Mouse (Mus musculus) kidney, embryonic 16.5 days (tissue): Measurements from ENCODE around the gene Frmpd3. TPM values are rescaled to one million over a fixed set of nuclear protein-coding genes. Genes with fewer than 3 reads are reported as not detected.

Source experiments
- ATAC-seq: fragments of 200-750 bp; cut with Nextera tagmentation; 2 replicates; pipeline ENCODE4 v1.8.0; 2017; ENCODE audit warnings: moderate TSS enrichment; ENCODE audit not compliant: low FRiP score, low TSS enrichment
- H3K27ac ChIP-seq: fragments of 300-500 bp; sonication (generic); 2 replicates; pipeline ENCODE4 v1.5.1; 2014; ENCODE audit warnings: low read length
- H3K27me3 ChIP-seq: fragments of 300-500 bp; sonication (generic); 2 replicates; pipeline ENCODE4 v1.6.1; 2014; ENCODE audit warnings: low read length, control low read depth, mixed read lengths; ENCODE audit not compliant: insufficient read depth
- H3K36me3 ChIP-seq: fragments of 300-500 bp; sonication (generic); 2 replicates; pipeline ENCODE4 v1.6.1; 2014; ENCODE audit warnings: low read length, control low read depth, mixed read lengths; ENCODE audit not compliant: insufficient read depth
- H3K4me1 ChIP-seq: fragments of 300-500 bp; sonication (generic); 2 replicates; pipeline ENCODE4 v1.6.1; 2014; ENCODE audit warnings: low read length, control low read depth, mixed read lengths; ENCODE audit not compliant: insufficient read depth
- H3K4me2 ChIP-seq: fragments of 300-500 bp; sonication (generic); replicated peaks from 2 replicates; pipeline ENCODE4 v1.6.1; 2014; ENCODE audit warnings: low read depth, low read length
- H3K4me3 ChIP-seq: fragments of 300-500 bp; sonication (generic); 2 replicates; pipeline ENCODE4 v1.5.1; 2014; ENCODE audit warnings: mild to moderate bottlenecking, low read length
- H3K9ac ChIP-seq: fragments of 300-500 bp; sonication (generic); replicated peaks from 2 replicates; pipeline ENCODE4 v1.6.1; 2014; ENCODE audit warnings: low read length
- H3K9me3 ChIP-seq: fragments of 300-500 bp; sonication (generic); 2 replicates; pipeline ENCODE4 v1.6.1; 2016; ENCODE audit warnings: low read length, control low read depth
- WGBS: fragments of 180-500 bp; shearing (Covaris S2); extraction: QIAGEN DNeasy Blood & Tissue Kit; methylation state at CpG from one replicate; pipeline ENCODE4 v1.1.7; 2014; 5-methylcytosine and 5-hydroxymethylcytosine counted together
- polyA plus RNA-seq: library from polyadenylated mRNA; unstranded; fragments of >200 nt; fragmentation: Nextera tagmentation; extraction: Ambion mirVana; gene quantifications from 2 replicates; pipeline ENCODE4 v1.2.1, GENCODE M21; 2015

Frmpd3 gene
- polyA plus RNA-seq, 1 experiment from 2014 or later: not detected

GRCm38 (mm10) chrX:140402904-140403303 lies 60.8 kb downstream of the Frmpd3 start:
- no peak overlapping the region for H3K4me2 ChIP-seq
- no peaks in the 10 kb centered on the region for H3K36me3 ChIP-seq
- no peak overlapping the region for H3K9ac ChIP-seq
- peaks cover 28% of the 10 kb centered on the region; the same call in 1 of the 2 replicates for H3K27me3 ChIP-seq
- no peak; the same call in 1 of the 2 replicates for ATAC-seq
- H3K4me1 ChIP-seq: no peaks in the 10 kb centered on the region
- WGBS: 53% methylated on average over 4 of the region's 4 CpGs
- no peak overlapping the region for H3K4me3 ChIP-seq
- no peak overlapping the region for H3K27ac ChIP-seq
- no peaks in the 10 kb centered on the region for H3K9me3 ChIP-seq

GRCm38 (mm10) chrX:140406079-140406478 lies 64.0 kb downstream of the Frmpd3 start:
- ATAC-seq: peak; percentile 73
- WGBS: 42% methylated on average over 4 of the region's 4 CpGs
- Histone ChIP-seq H3K9ac (no peak overlapping the region), H3K4me3 (no peak overlapping the region), H3K36me3 (no peaks in the 10 kb centered on the region), H3K4me2 (no peak overlapping the region), H3K4me1 (no peaks in the 10 kb centered on the region), H3K9me3 (no peaks in the 10 kb centered on the region), H3K27ac (no peak overlapping the region), H3K27me3 (peaks cover 21% of the 10 kb centered on the region; the same call in 1 of the 2 replicates)

- peak; percentile 88 for ATAC-seq
- no peak overlapping the region for H3K4me3 ChIP-seq
These were observed 64.4 kb downstream of the Frmpd3 start for GRCm38 (mm10) chrX:140406501-140406900.

GRCm38 (mm10) chrX:140407593-140407992 lies 65.5 kb downstream of the Frmpd3 start:
- Histone ChIP-seq H3K4me2 (no peak overlapping the region), H3K9me3 (no peaks in the 10 kb centered on the region), H3K4me3 (no peak overlapping the region), H3K36me3 (no peaks in the 10 kb centered on the region), H3K27me3 (peaks cover 21% of the 10 kb centered on the region; the same call in 1 of the 2 replicates), H3K9ac (no peak overlapping the region), H3K27ac (no peak overlapping the region), H3K4me1 (no peaks in the 10 kb centered on the region)
- ATAC-seq: no peak
- WGBS: 75% methylated on average over 5 of the region's 5 CpGs

More at GRCm38 (mm10) chrX:140406501-140406900, 64.4 kb downstream of the Frmpd3 start:
- no peak overlapping the region for H3K4me2 ChIP-seq
- no peaks in the 10 kb centered on the region for H3K4me1 ChIP-seq
- H3K9me3 ChIP-seq: no peaks in the 10 kb centered on the region
- no peaks in the 10 kb centered on the region for H3K36me3 ChIP-seq
- no peak overlapping the region for H3K27ac ChIP-seq
- H3K27me3 ChIP-seq: peaks cover 21% of the 10 kb centered on the region; the same call in 1 of the 2 replicates
- no peak overlapping the region for H3K9ac ChIP-seq

- no peaks in the 10 kb centered on the region for H3K9me3 ChIP-seq
- WGBS: 83% methylated on average over 4 of the region's 4 CpGs
- peaks cover 9% of the 10 kb centered on the region; the same call in 1 of the 2 replicates for H3K27me3 ChIP-seq
- no peaks in the 10 kb centered on the region for H3K36me3 ChIP-seq
- no peaks in the 10 kb centered on the region for H3K4me1 ChIP-seq
- no peak for ATAC-seq
- H3K27ac ChIP-seq: no peak overlapping the region
- no peak overlapping the region for H3K9ac ChIP-seq
- H3K4me3 ChIP-seq: no peak overlapping the region
- no peak overlapping the region for H3K4me2 ChIP-seq
These were observed 76.4 kb downstream of the Frmpd3 start for GRCm38 (mm10) chrX:140418467-140418866.

GRCm38 (mm10) chrX:140427124-140427523 lies 85.1 kb downstream of the Frmpd3 start:
- no peak overlapping the region for H3K9ac ChIP-seq
- ATAC-seq: no peak
- H3K9me3 ChIP-seq: no peaks in the 10 kb centered on the region
- no peaks in the 10 kb centered on the region for H3K4me1 ChIP-seq
- no peak overlapping the region for H3K4me2 ChIP-seq
- H3K27me3 ChIP-seq: no peaks in the 10 kb centered on the region
- 81% methylated on average over 4 of the region's 4 CpGs for WGBS
- H3K4me3 ChIP-seq: no peak overlapping the region
- no peaks in the 10 kb centered on the region for H3K36me3 ChIP-seq
- H3K27ac ChIP-seq: no peak overlapping the region

GRCm38 (mm10) chrX:140428252-140428651 lies 86.2 kb downstream of the Frmpd3 start:
- Histone ChIP-seq H3K4me1 (no peaks in the 10 kb centered on the region), H3K9me3 (no peaks in the 10 kb centered on the region), H3K27me3 (peaks cover 3% of the 10 kb centered on the region), H3K4me2 (no peak overlapping the region), H3K36me3 (no peaks in the 10 kb centered on the region), H3K9ac (no peak overlapping the region), H3K4me3 (no peak overlapping the region), H3K27ac (no peak overlapping the region)
- 76% methylated on average over 8 of the region's 8 CpGs for WGBS
- no peak for ATAC-seq

GRCm38 (mm10) chrX:140429985-140430384 lies 87.9 kb downstream of the Frmpd3 start:
- H3K9me3 ChIP-seq: no peaks in the 10 kb centered on the region
- 81% methylated on average over 5 of the region's 5 CpGs for WGBS

GRCm38 (mm10) chrX:140430506-140430905 lies 88.4 kb downstream of the Frmpd3 start:
- Histone ChIP-seq H3K4me3 (no peak overlapping the region), H3K9me3 (no peaks in the 10 kb centered on the region), H3K4me1 (no peaks in the 10 kb centered on the region), H3K4me2 (no peak overlapping the region), H3K27me3 (peaks cover 11% of the 10 kb centered on the region), H3K27ac (no peak overlapping the region), H3K36me3 (no peaks in the 10 kb centered on the region), H3K9ac (no peak overlapping the region)
- 0 out of 2 replicates have a peak, but pooled peaks have one; percentile 12 for ATAC-seq
- 89% methylated on average over 12 of the region's 12 CpGs for WGBS

More at GRCm38 (mm10) chrX:140429985-140430384, 87.9 kb downstream of the Frmpd3 start:
- peaks cover 11% of the 10 kb centered on the region for H3K27me3 ChIP-seq
- no peak overlapping the region for H3K4me3 ChIP-seq
- no peak overlapping the region for H3K9ac ChIP-seq
- H3K4me1 ChIP-seq: no peaks in the 10 kb centered on the region
- no peak for ATAC-seq
- no peak overlapping the region for H3K4me2 ChIP-seq
- H3K27ac ChIP-seq: no peak overlapping the region
- H3K36me3 ChIP-seq: no peaks in the 10 kb centered on the region

- Histone ChIP-seq H3K4me1 (no peaks in the 10 kb centered on the region), H3K9me3 (no peaks in the 10 kb centered on the region), H3K27ac (no peak overlapping the region), H3K27me3 (peaks cover 11% of the 10 kb centered on the region), H3K4me2 (no peak overlapping the region), H3K4me3 (no peak overlapping the region), H3K9ac (no peak overlapping the region), H3K36me3 (no peaks in the 10 kb centered on the region)
- 83% methylated on average over 15 of the region's 15 CpGs for WGBS
- ATAC-seq: no peak
These were observed 89.9 kb downstream of the Frmpd3 start for GRCm38 (mm10) chrX:140431981-140432380.
